Mouse (Mus musculus): ENCODE results near the gene Map7. TPM values are rescaled to one million over a fixed set of nuclear protein-coding genes. Genes with fewer than 3 reads are reported as not detected.

Map7 gene
- polyA plus RNA-seq, 1 experiment from 2014 or later: 44.7 TPM

GRCm38 (mm10) chr10:20274022-20274421 lies 125.8 kb downstream of the Map7 start:
- no peaks in the 10 kb centered on the region for H3K9me3 ChIP-seq (ENCODE audit: control insufficient read depth, low read length)
- H3K4me3 ChIP-seq (ENCODE audit: low read length): no peak overlapping the region
- H3K9ac ChIP-seq (ENCODE audit: low read depth, low read length): no peak overlapping the region
- H3K4me2 ChIP-seq (ENCODE audit: low read depth, low read length): no peak overlapping the region
- no peak for ATAC-seq
- H3K27me3 ChIP-seq (replicated peaks; ENCODE audit: control insufficient read depth, insufficient read depth, low read length): no peaks in the 10 kb centered on the region
- no peaks in the 10 kb centered on the region for H3K4me1 ChIP-seq (ENCODE audit: control insufficient read depth, insufficient read depth, low read length)
- H3K27ac ChIP-seq (ENCODE audit: low read length): no peak overlapping the region
- WGBS: 88% methylated on average over 8 of the region's 9 CpGs
- peaks cover 7% of the 10 kb centered on the region; the same call in 1 of the 2 replicates for H3K36me3 ChIP-seq (ENCODE audit: control insufficient read depth, insufficient read depth, low read length)

- Histone ChIP-seq H3K27me3 (replicated peaks; ENCODE audit: control insufficient read depth, insufficient read depth, low read length) (no peaks in the 10 kb centered on the region), H3K36me3 (ENCODE audit: control insufficient read depth, insufficient read depth, low read length) (peaks cover 3% of the 10 kb centered on the region; the same call in 1 of the 2 replicates), H3K4me1 (ENCODE audit: control insufficient read depth, insufficient read depth, low read length) (peaks cover 11% of the 10 kb centered on the region), H3K27ac (ENCODE audit: low read length) (no peak overlapping the region), H3K4me3 (ENCODE audit: low read length) (no peak overlapping the region), H3K4me2 (ENCODE audit: low read depth, low read length) (no peak overlapping the region), H3K9me3 (ENCODE audit: control insufficient read depth, low read length) (no peaks in the 10 kb centered on the region), H3K9ac (ENCODE audit: low read depth, low read length) (no peak overlapping the region)
- ATAC-seq: no peak
- WGBS: 55% methylated on average over 2 of the region's 2 CpGs
Measured at GRCm38 (mm10) chr10:20281456-20281855, 133.2 kb downstream of the Map7 start.

GRCm38 (mm10) chr10:20285289-20285975 lies 137.2 kb downstream of the Map7 start:
- Histone ChIP-seq H3K9ac (ENCODE audit: low read depth, low read length) (no peak overlapping the region), H3K9me3 (ENCODE audit: control insufficient read depth, low read length) (no peaks in the 10 kb centered on the region), H3K4me1 (ENCODE audit: control insufficient read depth, insufficient read depth, low read length) (peaks cover 14% of the 10 kb centered on the region), H3K27ac (ENCODE audit: low read length) (no peak overlapping the region), H3K4me3 (ENCODE audit: low read length) (no peak overlapping the region), H3K27me3 (replicated peaks; ENCODE audit: control insufficient read depth, insufficient read depth, low read length) (no peaks in the 10 kb centered on the region), H3K36me3 (ENCODE audit: control insufficient read depth, insufficient read depth, low read length) (no peaks in the 10 kb centered on the region), H3K4me2 (ENCODE audit: low read depth, low read length) (no peak overlapping the region)
- 14% methylated on average over 10 of the region's 10 CpGs for WGBS
- peak; percentile 76 for ATAC-seq

GRCm38 (mm10) chr10:20285994-20286836 lies 137.9 kb downstream of the Map7 start:
- peak; percentile 37; the same call in 1 of the 2 replicates for ATAC-seq
- H3K9ac ChIP-seq (ENCODE audit: low read depth, low read length): 0 out of 2 replicates have a peak overlapping the region, but pooled peaks have one; percentile 4
- H3K36me3 ChIP-seq (ENCODE audit: control insufficient read depth, insufficient read depth, low read length): no peaks in the 10 kb centered on the region
- H3K9me3 ChIP-seq (ENCODE audit: control insufficient read depth, low read length): no peaks in the 10 kb centered on the region
- 0 out of 2 replicates have a peak overlapping the region, but pooled peaks have one; percentile 10 for H3K4me2 ChIP-seq (ENCODE audit: low read depth, low read length)
- WGBS: 19% methylated on average over 15 of the region's 15 CpGs
- no peak overlapping the region for H3K4me3 ChIP-seq (ENCODE audit: low read length)
- H3K27me3 ChIP-seq (replicated peaks; ENCODE audit: control insufficient read depth, insufficient read depth, low read length): no peaks in the 10 kb centered on the region
- H3K4me1 ChIP-seq (ENCODE audit: control insufficient read depth, insufficient read depth, low read length): peaks cover 14% of the 10 kb centered on the region
- no peak overlapping the region for H3K27ac ChIP-seq (ENCODE audit: low read length)

GRCm38 (mm10) chr10:20287369-20287768 lies 139.1 kb downstream of the Map7 start:
- WGBS: 60% methylated on average over 6 of the region's 6 CpGs
- no peak for ATAC-seq

GRCm38 (mm10) chr10:20290467-20290883 lies 142.2 kb downstream of the Map7 start:
- ATAC-seq: peak; percentile 52; the same call in 1 of the 2 replicates
- Histone ChIP-seq H3K4me3 (ENCODE audit: low read length) (no peak overlapping the region), H3K27ac (ENCODE audit: low read length) (no peak overlapping the region), H3K36me3 (ENCODE audit: control insufficient read depth, insufficient read depth, low read length) (no peaks in the 10 kb centered on the region), H3K4me2 (ENCODE audit: low read depth, low read length) (peak overlapping the region; percentile 38), H3K27me3 (replicated peaks; ENCODE audit: control insufficient read depth, insufficient read depth, low read length) (no peaks in the 10 kb centered on the region), H3K9ac (ENCODE audit: low read depth, low read length) (0 out of 2 replicates have a peak overlapping the region, but pooled peaks have one; percentile 0), H3K4me1 (ENCODE audit: control insufficient read depth, insufficient read depth, low read length) (peaks cover 12% of the 10 kb centered on the region), H3K9me3 (ENCODE audit: control insufficient read depth, low read length) (no peaks in the 10 kb centered on the region)
- WGBS: 14% methylated on average over 11 of the region's 11 CpGs

More at GRCm38 (mm10) chr10:20287369-20287768, 139.1 kb downstream of the Map7 start:
- Histone ChIP-seq H3K36me3 (ENCODE audit: control insufficient read depth, insufficient read depth, low read length) (no peaks in the 10 kb centered on the region), H3K4me3 (ENCODE audit: low read length) (no peak overlapping the region), H3K4me2 (ENCODE audit: low read depth, low read length) (no peak overlapping the region), H3K27me3 (replicated peaks; ENCODE audit: control insufficient read depth, insufficient read depth, low read length) (no peaks in the 10 kb centered on the region), H3K9me3 (ENCODE audit: control insufficient read depth, low read length) (no peaks in the 10 kb centered on the region), H3K4me1 (ENCODE audit: control insufficient read depth, insufficient read depth, low read length) (peaks cover 14% of the 10 kb centered on the region), H3K27ac (ENCODE audit: low read length) (no peak overlapping the region), H3K9ac (ENCODE audit: low read depth, low read length) (no peak overlapping the region)

- no peak overlapping the region for H3K27ac ChIP-seq (ENCODE audit: low read length)
- H3K4me3 ChIP-seq (ENCODE audit: low read length): no peak overlapping the region
- no peak overlapping the region for H3K9ac ChIP-seq (ENCODE audit: low read depth, low read length)
- H3K36me3 ChIP-seq (ENCODE audit: control insufficient read depth, insufficient read depth, low read length): no peaks in the 10 kb centered on the region
- no peak for ATAC-seq
- H3K4me1 ChIP-seq (ENCODE audit: control insufficient read depth, insufficient read depth, low read length): no peaks in the 10 kb centered on the region
- WGBS: 70% methylated on average over 5 of the region's 5 CpGs
- H3K27me3 ChIP-seq (replicated peaks; ENCODE audit: control insufficient read depth, insufficient read depth, low read length): no peaks in the 10 kb centered on the region
- no peak overlapping the region for H3K4me2 ChIP-seq (ENCODE audit: low read depth, low read length)
- no peaks in the 10 kb centered on the region for H3K9me3 ChIP-seq (ENCODE audit: control insufficient read depth, low read length)
Measured at GRCm38 (mm10) chr10:20295961-20296360, 147.7 kb downstream of the Map7 start.

GRCm38 (mm10) chr10:20298152-20298920 lies 150.1 kb downstream of the Map7 start:
- ATAC-seq: no peak
- H3K4me2 ChIP-seq (ENCODE audit: low read depth, low read length): no peak overlapping the region
- no peaks in the 10 kb centered on the region for H3K36me3 ChIP-seq (ENCODE audit: control insufficient read depth, insufficient read depth, low read length)
- no peak overlapping the region for H3K9ac ChIP-seq (ENCODE audit: low read depth, low read length)
- 58% methylated on average over 3 of the region's 3 CpGs for WGBS
- no peak overlapping the region for H3K27ac ChIP-seq (ENCODE audit: low read length)
- no peaks in the 10 kb centered on the region for H3K9me3 ChIP-seq (ENCODE audit: control insufficient read depth, low read length)
- H3K4me1 ChIP-seq (ENCODE audit: control insufficient read depth, insufficient read depth, low read length): no peaks in the 10 kb centered on the region
- H3K27me3 ChIP-seq (replicated peaks; ENCODE audit: control insufficient read depth, insufficient read depth, low read length): no peaks in the 10 kb centered on the region
- H3K4me3 ChIP-seq (ENCODE audit: low read length): no peak overlapping the region

GRCm38 (mm10) chr10:20299114-20299513 lies 150.8 kb downstream of the Map7 start:
- H3K4me1 ChIP-seq (ENCODE audit: control insufficient read depth, insufficient read depth, low read length): no peaks in the 10 kb centered on the region
- H3K9me3 ChIP-seq (ENCODE audit: control insufficient read depth, low read length): no peaks in the 10 kb centered on the region
- H3K27me3 ChIP-seq (replicated peaks; ENCODE audit: control insufficient read depth, insufficient read depth, low read length): no peaks in the 10 kb centered on the region
- no peak for ATAC-seq
- 74% methylated on average over 5 of the region's 5 CpGs for WGBS
- H3K4me2 ChIP-seq (ENCODE audit: low read depth, low read length): no peak overlapping the region
- H3K27ac ChIP-seq (ENCODE audit: low read length): no peak overlapping the region
- H3K36me3 ChIP-seq (ENCODE audit: control insufficient read depth, insufficient read depth, low read length): no peaks in the 10 kb centered on the region
- no peak overlapping the region for H3K4me3 ChIP-seq (ENCODE audit: low read length)
- no peak overlapping the region for H3K9ac ChIP-seq (ENCODE audit: low read depth, low read length)

All from intestine, embryonic 16.5 days (tissue).